Mouse (Mus musculus) NIH3T3 (cell line): ENCODE data around the gene Olfr497.

Source experiments
- DNase-seq: peaks from one replicate; pipeline ENCODE4 v3.0.0-alpha.2; 2012; ENCODE audit warnings: low read depth

The Olfr497 gene

DNA sequence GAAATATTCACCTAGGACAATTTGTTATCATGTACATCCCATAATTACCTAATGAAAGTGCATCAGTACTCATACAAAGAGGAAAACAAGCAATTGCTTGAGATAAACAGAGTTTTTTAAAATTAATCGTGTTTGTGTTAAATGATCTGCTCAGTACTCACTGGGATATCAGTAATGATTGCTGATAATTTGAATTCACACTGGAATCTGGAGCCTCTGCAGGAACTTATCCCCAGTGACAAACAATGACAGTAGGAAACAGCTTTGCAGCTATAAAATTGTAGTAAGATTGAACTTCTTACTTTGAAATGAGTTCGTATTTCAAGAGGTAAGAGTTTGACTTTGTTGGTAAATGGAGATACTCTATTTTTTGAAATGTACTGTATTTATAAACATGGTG, at the start of gene Olfr497:
TSS of gene Olfr497 (plus strand) at position 301 of the 400 bp plus-strand sequence.
- no peak for DNase-seq

DNA sequence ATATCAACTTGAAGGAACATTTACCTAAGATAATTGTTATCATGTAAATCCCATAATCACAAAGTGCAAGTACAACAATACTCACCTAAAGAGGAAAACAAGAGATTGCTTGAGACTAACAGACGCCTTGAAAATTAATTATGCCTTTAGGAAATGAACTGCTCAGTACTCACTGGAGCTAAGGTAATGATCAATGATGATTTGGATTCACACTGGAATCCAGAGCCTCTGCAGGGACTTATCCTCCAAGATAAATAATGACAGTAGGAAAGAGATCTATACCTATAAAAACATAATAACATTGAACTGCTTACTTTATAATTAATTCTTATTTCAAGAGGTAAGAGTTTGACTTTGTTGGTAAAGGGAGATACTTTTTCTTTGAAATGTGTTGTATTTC, 27.4 kb upstream of the Olfr497 start, which contains the start of gene Olfr495:
TSS of gene Olfr495 (plus strand) at position 301 of the 400 bp plus-strand sequence.
- no peak for DNase-seq

DNA sequence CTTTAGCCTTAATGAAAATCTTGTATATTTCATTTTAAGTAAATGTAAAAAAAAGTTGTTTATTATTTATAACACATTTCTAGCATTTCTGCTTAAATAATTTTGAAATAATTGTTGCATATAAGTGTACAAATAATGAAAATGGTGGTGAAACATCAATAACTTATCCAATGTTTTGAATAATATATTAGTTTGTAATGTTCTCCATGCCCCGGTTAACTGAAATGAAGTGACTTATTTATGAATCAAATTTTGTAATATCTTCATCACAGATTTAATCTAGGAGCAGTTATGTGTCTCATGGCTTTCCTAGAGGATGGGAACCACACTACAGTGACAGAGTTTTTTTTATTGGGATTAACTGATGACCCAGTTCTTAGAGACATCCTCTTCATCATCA, 44.8 kb downstream of the Olfr497 start, which contains the start of gene Olfr498:
TSS of gene Olfr498 (plus strand) at position 301 of the 400 bp plus-strand sequence.
- DNase-seq, result no peak
